Mouse (Mus musculus) ES-E14 (cell line): ENCODE measurements around the gene Ide.

Experiments
- CHD2 ChIP-seq: IDR thresholded peaks from 2 replicates; pipeline ENCODE4 v1.6.1; 2014; ENCODE audit warnings: mild to moderate bottlenecking, low read depth, low read length, inconsistent platforms
- HCFC1 ChIP-seq: IDR thresholded peaks from 2 replicates; pipeline ENCODE4 v1.6.1; 2012; ENCODE audit warnings: low read length, inconsistent platforms, borderline replicate concordance; ENCODE audit not compliant: insufficient read depth
- MAFK ChIP-seq: IDR thresholded peaks from 2 replicates; pipeline ENCODE4 v1.6.1; 2014; ENCODE audit warnings: mild to moderate bottlenecking, low read depth, low read length, inconsistent platforms; ENCODE audit not compliant: insufficient read depth
- ZNF384 ChIP-seq: IDR thresholded peaks from 2 replicates; pipeline ENCODE4 v1.6.1; 2012; ENCODE audit warnings: low read depth, low read length, inconsistent platforms

DNA sequence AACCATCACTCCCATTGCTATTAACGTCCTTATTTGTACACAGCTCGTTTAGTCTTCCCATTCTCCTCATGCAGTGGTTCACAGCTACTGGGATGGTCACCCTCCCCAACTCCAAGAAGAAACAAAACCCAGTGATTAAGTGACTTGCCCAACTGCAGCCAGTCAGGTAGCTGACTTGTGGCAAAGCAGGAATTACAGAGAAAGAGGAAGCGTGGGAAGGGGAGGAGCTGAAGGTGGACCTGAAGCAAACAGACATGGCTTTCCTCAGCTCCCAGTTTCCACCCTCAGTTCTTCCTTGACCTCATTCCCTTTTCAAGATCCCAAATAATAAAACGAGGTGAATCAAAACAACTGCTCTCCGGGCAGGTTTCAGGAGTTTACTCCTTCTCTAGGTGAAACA, 2.8 kb upstream of the Ide start:
- no peak for TF ChIP-seq MAFK
- no peak for TF ChIP-seq ZNF384
- no peak for TF ChIP-seq CHD2
- TF ChIP-seq HCFC1 = no peak
